Comparison of ENCODE assay signal across 10 mouse cellular contexts in genomic region chr2:18860686-18861085, GRCm38 (mm10).
DNase-seq lines count a peak whose midpoint lies in the region; ATAC-seq and TF ChIP-seq lines count a peak whose summit lies in the region.
"Had no signal": no experiment of that assay in that cellular context is flagged by ENCODE, and none has a peak within 500 bp of the region (broad histone marks: within the 10 kb centered on the region; RNA-seq: fewer than 3 reads in every experiment).

No protein-coding gene starts in this region.

- intact Hi-C loops in heart, adult 2 months (cut with DNase I), result no loop called here

- H3K4me3 ChIP-seq in heart, embryonic 12.5 days, result no peak overlapping the region
- H3K4me3 ChIP-seq in heart, adult 2 months, result no peak overlapping the region
- no peak overlapping the region for H3K4me3 ChIP-seq in neural tube, embryonic 11.5 days (ENCODE audit: low read depth, low read length)
- no peak overlapping the region for H3K4me3 ChIP-seq in forebrain, embryonic 13.5 days
- H3K4me3 ChIP-seq in lung, postnatal 0 days (ENCODE audit: low read depth, low read length), result no peak overlapping the region

- DNase-seq in heart, adult 2 months, result no peak
- DNase-seq in neural tube, embryonic 11.5 days (ENCODE audit: low spot score), result peak; percentile 59
- no peak for DNase-seq in neural tube, embryonic 10.5 days (ENCODE audit: extremely low spot score, low spot score)
- no peak for DNase-seq in lung, postnatal 0 days (ENCODE audit: low spot score)
- no peak for DNase-seq in thymus, postnatal 36 days
- DNase-seq in thymus, postnatal 10 days (ENCODE audit: low spot score in 2 of 2), result no peak

- H3K27me3 ChIP-seq in heart, embryonic 12.5 days (replicated peaks), result no peaks in the 10 kb centered on the region
- no peaks in the 10 kb centered on the region for H3K27me3 ChIP-seq in heart, adult 2 months (ENCODE audit: control insufficient read depth, insufficient read depth, low read length)
- H3K27me3 ChIP-seq in neural tube, embryonic 11.5 days (ENCODE audit: control insufficient read depth, insufficient read depth, low read length), result no peaks in the 10 kb centered on the region
- H3K27me3 ChIP-seq in forebrain, embryonic 13.5 days, result peaks cover 6% of the 10 kb centered on the region
- no peaks in the 10 kb centered on the region for H3K27me3 ChIP-seq in lung, postnatal 0 days (replicated peaks; ENCODE audit: insufficient read depth, low read length)

- no peaks in the 10 kb centered on the region for H3K79me2 ChIP-seq in heart, adult 2 months (replicated peaks; ENCODE audit: control insufficient read depth, insufficient read depth, low read length)

- 48% methylated on average over 9 of the region's 9 CpGs for WGBS in heart, embryonic 12.5 days
- WGBS in heart, adult 2 months, result 54% methylated on average over 9 of the region's 9 CpGs
- WGBS in neural tube, embryonic 11.5 days, result 25% methylated on average over 9 of the region's 9 CpGs
- 6% methylated on average over 9 of the region's 9 CpGs for WGBS in forebrain, embryonic 13.5 days
- 77% methylated on average over 9 of the region's 9 CpGs for WGBS in lung, postnatal 0 days

- H3K27ac ChIP-seq in heart, embryonic 12.5 days (ENCODE audit: poor library complexity, severe bottlenecking), result no peak overlapping the region
- no peak overlapping the region for H3K27ac ChIP-seq in heart, adult 2 months
- H3K27ac ChIP-seq in neural tube, embryonic 11.5 days (ENCODE audit: low read depth, low read length), result no peak overlapping the region
- H3K27ac ChIP-seq in forebrain, embryonic 13.5 days, result no peak overlapping the region
- no peak overlapping the region for H3K27ac ChIP-seq in lung, postnatal 0 days (ENCODE audit: low read length)
- H3K27ac ChIP-seq: stomach, postnatal 0 days had no signal

- no peak for TF ChIP-seq EP300 in heart, adult 2 months (IDR thresholded peaks at IDR 0.05; ENCODE audit: insufficient read depth, low read depth, low read length)
- no peak for TF ChIP-seq EP300 in lung, postnatal 0 days (IDR thresholded peaks at IDR 0.05)

- H3K9ac ChIP-seq in heart, embryonic 12.5 days, result no peak overlapping the region
- H3K9ac ChIP-seq in heart, adult 2 months (ENCODE audit: low read depth, low read length), result no peak overlapping the region
- no peak overlapping the region for H3K9ac ChIP-seq in neural tube, embryonic 11.5 days (ENCODE audit: low read length)
- no peak overlapping the region for H3K9ac ChIP-seq in forebrain, embryonic 13.5 days
- H3K9ac ChIP-seq in lung, postnatal 0 days (replicated peaks; ENCODE audit: low read depth), result no peak overlapping the region
- H3K9ac ChIP-seq: liver, embryonic 14.5 days had no signal

- H3K4me2 ChIP-seq in heart, embryonic 12.5 days, result peak overlapping the region; percentile 37
- no peak overlapping the region for H3K4me2 ChIP-seq in neural tube, embryonic 11.5 days (ENCODE audit: low read depth)
- peak overlapping the region; percentile 29 for H3K4me2 ChIP-seq in forebrain, embryonic 13.5 days
- H3K4me2 ChIP-seq in lung, postnatal 0 days (replicated peaks; ENCODE audit: low read depth, low read length), result no peak overlapping the region

- no peak for ATAC-seq in heart, embryonic 12.5 days (ENCODE audit: insufficient number of reproducible peaks, low FRiP score)
- ATAC-seq in neural tube, embryonic 11.5 days (ENCODE audit: insufficient read depth, low FRiP score, low TSS enrichment), result no peak
- no peak for ATAC-seq in forebrain, embryonic 13.5 days
- no peak for ATAC-seq in lung, postnatal 0 days

- TF ChIP-seq POLR2A in heart, adult 2 months (IDR thresholded peaks at IDR 0.05; ENCODE audit: insufficient read depth, low read depth, low read length), result no peak

- H3K4me1 ChIP-seq in heart, embryonic 12.5 days (replicated peaks), result peaks cover 9% of the 10 kb centered on the region
- H3K4me1 ChIP-seq in heart, adult 2 months (ENCODE audit: control insufficient read depth, insufficient read depth, low read length), result no peaks in the 10 kb centered on the region
- no peaks in the 10 kb centered on the region for H3K4me1 ChIP-seq in neural tube, embryonic 11.5 days (ENCODE audit: control insufficient read depth, insufficient read depth, low read length)
- H3K4me1 ChIP-seq in forebrain, embryonic 13.5 days, result peaks cover 25% of the 10 kb centered on the region
- H3K4me1 ChIP-seq in lung, postnatal 0 days (ENCODE audit: insufficient read depth, low read depth, low read length), result no peaks in the 10 kb centered on the region

- H3K9me3 ChIP-seq in heart, embryonic 12.5 days (replicated peaks), result no peaks in the 10 kb centered on the region
- no peaks in the 10 kb centered on the region for H3K9me3 ChIP-seq in neural tube, embryonic 11.5 days (ENCODE audit: control insufficient read depth, low read length)
- no peaks in the 10 kb centered on the region for H3K9me3 ChIP-seq in forebrain, embryonic 13.5 days (replicated peaks)
- no peaks in the 10 kb centered on the region for H3K9me3 ChIP-seq in lung, postnatal 0 days (ENCODE audit: low read length)

- no peak for TF ChIP-seq CTCF in heart, adult 2 months (IDR thresholded peaks at IDR 0.05)
- no peak for TF ChIP-seq CTCF in lung, postnatal 0 days (IDR thresholded peaks at IDR 0.05)

- H3K36me3 ChIP-seq in heart, embryonic 12.5 days, result peaks cover 9% of the 10 kb centered on the region; the same call in 1 of the 2 replicates
- no peaks in the 10 kb centered on the region for H3K36me3 ChIP-seq in heart, adult 2 months (ENCODE audit: control insufficient read depth, insufficient read depth, low read length)
- H3K36me3 ChIP-seq in neural tube, embryonic 11.5 days (ENCODE audit: control insufficient read depth, insufficient read depth, low read length), result no peaks in the 10 kb centered on the region
- H3K36me3 ChIP-seq in forebrain, embryonic 13.5 days (ENCODE audit: poor library complexity, severe bottlenecking), result no peaks in the 10 kb centered on the region
- no peaks in the 10 kb centered on the region for H3K36me3 ChIP-seq in lung, postnatal 0 days (ENCODE audit: insufficient read depth, low read length)

Comparison
In these comparisons a context has a peak if more than half of its experiments do, and no peak if none do; other contexts are left out.
1. H3K4me2 ChIP-seq: peak in heart, embryonic 12.5 days (single experiment) and forebrain, embryonic 13.5 days (single experiment); none in neural tube, embryonic 11.5 days (single experiment) and lung, postnatal 0 days (single experiment).